Mouse (Mus musculus): ENCODE measurements around the gene Klk1b5.

- no peak for TF ChIP-seq POLR2A (IDR thresholded peaks at IDR 0.05; ENCODE audit: insufficient read depth, low read depth, low read length)
- no peak for TF ChIP-seq EP300 (IDR thresholded peaks at IDR 0.05; ENCODE audit: insufficient read depth, low read depth, low read length)
- no peak for TF ChIP-seq CTCF (IDR thresholded peaks at IDR 0.05)
Observed at GRCm38 (mm10) chr7:44254930-44255329, 39.2 kb downstream of the Klk1b5 start.
